Mouse (Mus musculus) embryonic stem cell, embryonic (primary cell): ENCODE measurements at regions not wholly inside any gene's neighbourhood (a gene's known extent, or its start where the extent isn't known, plus 50 kb on each side); places are given as distances from the start of the nearest gene placed in this dataset.

ENCODE experiments used
- CTCF ChIA-PET, 4 experiments: fragments of 300-600 bp in 2 of 4; fragments of 350-600 bp in 2 of 4; sonication (Branson Sonifier 250); formaldehyde crosslinking; loops; one replicate each; lab custom pipeline; 2022; ENCODE audit warnings: inconsistent platforms in 2 of 4; lab: Charles Lee
- POLR2A ChIA-PET, 4 experiments: fragments of 300-600 bp in 2 of 4; fragments of 350-600 bp in 2 of 4; sonication (Branson Sonifier 250); formaldehyde crosslinking; loops; one replicate each; lab custom pipeline; 2022; ENCODE audit warnings: antibody characterized with exemption in 4 of 4, inconsistent platforms in 1 of 4; lab: Charles Lee

DNA sequence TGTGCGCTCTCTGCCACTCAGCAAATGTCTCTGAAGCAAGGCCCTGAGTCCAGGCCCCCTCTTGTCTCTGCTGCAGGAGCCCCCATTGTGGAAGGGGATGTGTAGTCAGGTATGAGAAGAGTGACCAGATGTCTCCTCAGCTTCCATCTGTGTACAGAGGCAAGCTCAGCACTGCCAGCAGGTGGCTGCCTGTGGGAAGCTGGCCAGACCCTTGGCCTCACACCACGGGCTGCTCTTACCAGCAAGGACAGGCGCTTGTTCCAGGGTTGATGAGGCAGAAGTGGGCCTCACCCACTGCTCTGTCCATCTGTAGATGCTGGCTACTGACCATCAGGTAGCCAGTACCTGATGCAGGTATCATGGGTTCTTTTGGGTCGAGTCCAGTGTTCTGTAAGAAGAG lies 69.4 kb upstream of the Hdac4 start:
- ChIA-PET POLR2A (no interaction called here), CTCF (interaction anchor here in 2 of 4 experiments (0.8 to 0.9 kb wide), 2 partner anchors 10 to 425 kb away, joined by 3 read pairs; no protein-coding TSS in a partner anchor)

DNA sequence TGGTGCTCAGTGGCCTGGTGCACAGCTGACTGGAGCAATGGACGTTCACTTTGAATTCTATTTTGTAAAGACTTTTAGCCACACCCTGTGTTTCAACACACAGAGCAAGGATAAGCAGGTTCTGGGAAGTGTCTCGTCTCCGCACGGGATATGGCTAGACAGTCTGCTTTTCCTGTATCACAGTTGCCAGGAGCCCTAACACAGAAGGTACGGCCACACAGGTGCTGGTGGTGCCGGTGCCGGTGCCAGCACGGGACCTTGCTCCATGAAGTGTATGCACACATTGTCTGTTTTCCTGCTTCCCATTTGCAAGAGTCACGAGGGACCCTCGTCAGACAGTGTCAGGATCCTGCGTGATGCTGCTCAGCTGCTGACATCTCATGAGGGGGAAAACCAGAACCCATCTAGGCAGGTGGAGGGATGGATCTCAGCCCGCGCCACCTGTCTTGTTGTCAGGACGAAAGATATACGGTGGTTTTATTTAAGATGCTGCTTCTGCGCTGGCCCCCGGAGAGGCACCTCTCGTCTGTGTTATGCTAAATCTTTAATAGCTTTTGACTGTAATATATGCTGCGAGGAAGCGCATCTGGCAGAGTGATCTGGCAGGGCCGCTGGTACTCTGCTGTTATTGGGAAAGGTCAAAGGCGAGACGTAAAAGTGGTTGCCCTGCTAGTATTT lies 64.4 kb upstream of the Hdac4 start:
- ChIA-PET CTCF (interaction anchor here in 2 of 4 experiments (0.5 kb wide), 2 partner anchors 14 to 448 kb away, joined by 3 to 7 read pairs; no protein-coding TSS in a partner anchor), POLR2A (interaction anchor here in 2 of 4 experiments (0.6 to 1.5 kb wide), 6 partner anchors 10 to 149 kb away, joined by 3 to 4 read pairs (median 4); no protein-coding TSS in a partner anchor)

DNA sequence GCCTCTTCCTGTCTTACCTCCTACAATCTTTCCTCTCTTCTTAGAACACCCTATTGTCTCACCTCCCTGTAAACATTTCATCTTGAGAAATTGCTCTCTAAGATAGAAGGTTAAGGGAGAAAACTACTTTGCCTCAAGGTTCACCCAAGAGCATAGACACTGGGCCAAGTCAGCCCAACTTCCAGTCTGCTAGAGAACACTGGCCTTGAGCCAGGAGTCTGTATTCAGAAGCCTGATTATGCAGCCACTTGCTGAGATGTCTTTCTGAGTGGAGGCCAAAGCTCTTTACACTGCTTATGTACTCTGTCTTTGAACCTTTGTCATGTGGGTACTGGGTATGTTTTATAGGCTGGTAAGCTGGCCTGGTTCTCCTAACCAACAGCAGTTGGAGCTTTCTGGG lies 62.5 kb upstream of the Hdac4 start:
- ChIA-PET CTCF (interaction anchor here in 1 of 4 experiments (0.7 kb wide), 2 partner anchors 15 to 569 kb away, joined by 3 to 4 read pairs; no protein-coding TSS in a partner anchor), POLR2A (no interaction called here)

DNA sequence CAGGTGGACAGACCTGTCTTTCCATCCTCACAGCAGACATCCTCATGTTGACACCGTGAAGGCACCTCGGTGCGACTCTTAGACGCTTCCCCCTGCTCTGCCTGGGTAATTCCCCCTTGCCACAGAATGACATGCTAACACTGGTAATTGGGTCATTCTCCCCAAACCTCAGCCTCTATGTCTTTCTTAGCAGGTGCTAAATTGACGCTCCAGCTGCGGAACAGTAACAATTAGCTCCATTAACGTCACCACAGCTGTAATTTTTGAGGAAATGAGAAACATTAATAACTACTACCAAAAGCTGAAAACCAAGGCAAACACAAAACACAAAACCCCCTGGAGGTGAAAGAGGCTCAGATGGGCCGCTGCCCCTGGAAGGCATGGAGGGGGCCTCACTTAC lies 57.6 kb upstream of the Hdac4 start:
- CTCF ChIA-PET: no interaction called here
- POLR2A ChIA-PET: no interaction called here

DNA sequence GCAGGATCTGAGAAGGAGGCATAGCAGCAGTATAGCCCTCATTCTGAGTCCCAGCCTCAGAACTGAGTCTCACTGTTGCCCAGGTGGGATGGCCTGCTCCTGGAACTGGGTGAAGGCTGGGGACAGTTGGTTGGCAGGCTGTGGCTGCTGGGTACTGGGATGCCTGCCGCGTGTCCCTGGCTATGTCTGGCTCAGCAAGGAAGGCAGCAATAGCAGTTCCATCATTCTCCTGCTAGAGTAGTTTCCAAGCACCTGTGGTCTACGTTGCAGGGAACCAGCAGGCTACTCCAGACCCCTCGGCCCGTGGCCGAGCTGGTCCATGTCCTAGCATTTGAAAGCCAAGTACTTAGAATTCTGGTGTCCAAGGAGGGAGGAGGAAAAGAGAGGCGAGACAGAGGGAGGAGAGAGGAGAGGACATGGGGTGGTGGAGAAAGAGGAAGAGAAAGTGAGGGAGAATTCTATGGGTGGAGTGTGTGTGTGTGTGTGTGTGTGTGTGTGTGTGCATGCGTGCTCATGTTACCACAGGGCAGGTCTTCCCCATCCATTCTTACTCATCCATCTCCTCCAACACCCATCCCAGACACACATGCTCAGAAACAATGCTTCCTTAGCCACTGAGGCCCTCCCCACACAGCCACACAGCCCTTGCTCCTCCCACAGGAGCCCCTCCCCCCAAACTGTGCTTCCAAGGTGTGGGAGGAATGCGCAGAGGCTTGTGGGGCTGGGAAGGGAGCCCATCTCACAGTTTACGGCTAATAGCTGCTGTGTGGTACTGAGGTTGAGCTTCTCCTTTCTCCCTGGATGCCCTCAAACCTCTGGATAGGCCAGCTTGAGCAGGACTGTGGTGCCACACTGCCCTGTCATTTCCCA lies 55.3 kb upstream of the Hdac4 start:
- POLR2A ChIA-PET: no interaction called here
- CTCF ChIA-PET: no interaction called here
